Mouse (Mus musculus): ENCODE data around the gene Mrps2.
"Not testable (repeated sequence)": the region's sequence is repeated elsewhere in the genome, so short reads cannot be mapped to it uniquely, and the experiment has no call there.

Gene Mrps2

DNA sequence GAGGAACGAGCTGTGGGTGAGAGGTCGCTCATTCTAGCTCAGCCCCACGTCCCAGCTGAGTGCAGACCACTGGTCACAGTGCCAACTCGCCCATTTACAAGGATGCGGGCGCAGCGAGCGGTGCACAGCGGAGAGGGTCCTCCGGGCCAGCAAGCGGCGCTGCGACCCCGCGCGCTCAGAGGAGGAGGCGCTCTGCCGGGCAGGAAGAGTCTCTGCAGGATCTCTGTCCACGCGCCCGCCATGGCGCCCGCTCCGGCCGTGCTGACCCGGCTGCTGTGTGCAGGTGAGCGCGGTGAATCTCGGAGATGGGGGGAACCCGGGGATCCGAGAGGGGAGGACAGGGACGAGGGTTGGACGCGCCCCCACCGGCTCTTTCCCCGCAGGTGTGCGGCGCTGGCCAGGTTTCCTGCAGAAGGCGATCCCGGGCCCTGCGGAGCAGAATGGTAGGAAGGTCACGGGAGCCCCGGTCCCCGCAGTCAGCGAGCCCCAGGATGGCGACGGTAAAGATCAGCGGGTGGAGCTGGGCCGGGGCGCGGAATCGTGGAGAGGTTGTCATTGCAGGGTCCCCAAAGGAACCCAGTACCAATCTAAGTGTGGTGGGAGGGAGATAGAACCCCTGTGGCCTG, at the start of gene Mrps2:
Gene Mrps2 (plus strand): TSS at position 207 of the 626 bp plus-strand sequence.
- DNase-seq (ENCODE audit: low read depth): peak; percentile 93

DNA sequence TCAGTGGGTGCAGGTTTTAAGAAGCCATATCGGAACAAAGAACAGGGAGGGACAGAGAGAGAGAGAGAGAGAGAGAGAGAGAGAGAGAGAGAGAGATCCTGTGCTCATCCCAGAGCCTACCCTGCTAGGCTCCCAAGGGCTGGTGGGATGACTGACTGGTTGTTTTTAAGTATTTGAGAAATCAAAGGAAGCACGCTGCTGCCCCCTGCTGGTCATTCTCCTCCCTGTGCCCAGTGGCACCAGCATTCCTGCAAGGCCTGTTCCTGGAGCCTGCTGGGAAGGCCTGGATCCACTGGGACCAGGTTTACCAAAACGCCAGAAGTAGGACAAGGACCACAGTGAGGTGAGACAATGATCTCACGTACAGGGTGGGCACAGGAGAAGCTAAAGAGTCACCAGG, 48.0 kb upstream of the Mrps2 start:
- DNase-seq (ENCODE audit: low read depth): peak; percentile 95

DNA sequence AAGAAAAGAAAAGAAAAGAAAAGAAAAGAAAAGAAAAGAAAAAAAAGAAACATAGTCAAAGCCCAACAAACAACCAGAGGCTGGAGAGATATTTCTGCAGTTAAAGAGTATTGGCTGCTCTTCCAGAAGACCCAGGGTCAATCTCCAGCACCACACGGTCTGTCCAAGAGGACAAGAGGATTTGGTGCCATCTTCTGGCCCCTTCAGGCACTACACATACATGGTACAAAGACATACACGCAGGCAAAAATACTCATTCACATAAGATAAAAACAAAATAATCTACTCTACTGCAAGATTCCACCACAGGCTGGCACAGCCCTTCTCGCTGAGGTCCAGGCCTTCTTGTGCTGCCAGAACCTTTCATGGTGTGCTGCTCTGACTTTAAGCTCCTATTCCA, 44.7 kb upstream of the Mrps2 start:
- DNase-seq (ENCODE audit: low read depth): peak; percentile 73

DNA sequence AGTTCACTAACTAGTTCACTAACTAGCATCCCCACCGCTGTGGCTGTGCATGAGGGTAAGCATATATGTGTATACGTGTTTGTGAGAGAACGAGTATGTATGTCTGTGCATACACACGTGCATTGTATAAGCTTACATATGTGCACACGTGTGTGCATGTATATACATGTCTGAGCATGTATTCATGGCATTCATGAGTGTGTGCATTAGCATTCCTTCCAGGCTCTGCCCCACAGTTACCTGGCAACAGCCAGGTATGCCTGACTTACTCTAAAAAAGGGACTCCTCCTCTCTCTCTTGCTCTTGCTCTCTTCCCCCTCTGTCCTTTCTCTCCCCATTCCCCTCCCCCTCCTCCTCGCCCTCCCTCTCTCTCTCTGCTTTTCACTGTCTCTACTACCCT, 40.6 kb upstream of the Mrps2 start:
- DNase-seq (ENCODE audit: low read depth): no peak

DNA sequence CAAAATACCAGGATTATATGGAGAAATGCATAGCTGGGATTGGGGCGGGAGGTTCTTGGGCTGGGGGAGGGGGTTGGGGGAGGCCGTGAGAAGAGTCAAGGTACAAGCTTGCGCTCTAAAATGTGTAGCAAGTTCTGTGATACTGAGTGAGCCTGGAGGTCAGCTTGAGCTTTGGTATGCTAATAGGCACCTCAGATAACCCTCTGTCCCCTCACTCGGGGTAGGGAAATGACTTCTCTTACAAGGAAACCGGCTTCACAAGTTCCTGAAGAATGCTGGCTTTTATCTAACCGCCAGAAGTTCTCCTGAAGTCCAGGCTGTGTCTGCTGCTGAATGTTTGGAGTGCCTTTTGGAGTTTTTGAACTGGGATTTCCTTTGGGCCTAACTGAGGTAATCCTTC, 37.0 kb upstream of the Mrps2 start:
- DNase-seq (ENCODE audit: low read depth): no peak

DNA sequence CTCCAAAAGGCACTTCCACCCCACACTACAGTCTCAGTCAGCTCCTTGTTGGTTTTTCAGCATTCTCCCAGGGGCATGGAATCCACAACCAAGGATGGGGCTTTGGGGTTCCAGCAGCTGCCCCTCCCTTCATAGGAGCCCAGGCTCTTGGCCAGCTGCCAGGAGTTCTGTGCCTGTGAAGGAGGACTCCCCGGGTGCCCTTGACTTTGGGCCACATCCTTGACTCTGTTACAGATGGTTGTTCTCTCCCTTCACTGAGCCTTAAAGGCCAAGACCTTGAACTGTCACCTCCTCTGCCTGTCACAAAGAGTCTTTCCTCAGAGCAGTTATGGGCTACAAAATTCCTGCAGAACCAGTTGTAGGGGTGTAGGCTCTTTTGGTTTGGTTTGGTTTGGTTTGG, 35.1 kb upstream of the Mrps2 start:
- DNase-seq (ENCODE audit: low read depth): no peak

DNA sequence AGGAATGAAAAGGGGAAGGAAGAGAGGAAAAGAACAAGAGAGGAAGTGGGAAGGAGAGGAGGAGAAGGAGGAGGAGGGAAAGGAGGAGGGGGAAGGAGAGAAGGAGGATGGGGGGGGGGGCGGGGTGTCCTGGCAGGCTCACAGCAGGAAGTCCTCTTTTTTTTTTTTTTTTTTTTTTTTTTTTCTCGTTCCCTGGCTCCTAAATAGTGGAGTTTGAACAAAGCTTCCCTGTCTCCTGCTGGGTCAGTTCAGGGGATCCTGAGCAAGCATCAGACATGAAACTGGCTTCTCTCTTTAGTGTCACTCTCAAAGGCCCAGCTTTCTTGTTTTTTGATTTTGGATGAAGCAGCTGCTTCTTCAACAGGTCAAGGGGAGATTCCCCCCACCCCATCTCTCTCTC, 34.4 kb upstream of the Mrps2 start:
- DNase-seq (ENCODE audit: low read depth): no peak

DNA sequence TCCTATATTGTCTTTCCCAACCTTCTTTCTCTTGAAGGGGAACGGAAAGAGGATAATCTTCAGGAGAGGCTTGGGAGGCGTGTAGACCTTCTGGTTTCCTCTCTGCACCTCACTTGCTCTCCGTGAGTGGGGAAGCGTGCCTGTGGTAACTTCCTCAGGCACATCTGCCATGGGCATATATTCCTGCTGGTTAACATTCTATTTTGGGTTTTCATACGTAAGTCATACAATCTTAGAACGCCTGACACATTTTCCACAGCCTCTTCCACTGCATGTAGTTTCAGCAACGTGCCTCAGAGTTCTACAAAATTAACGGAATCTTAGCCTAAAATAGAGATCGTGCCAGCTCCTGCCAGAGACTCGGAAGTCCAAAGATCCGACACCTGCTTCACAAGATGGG, 32.5 kb upstream of the Mrps2 start:
- no peak for DNase-seq (ENCODE audit: low read depth)

DNA sequence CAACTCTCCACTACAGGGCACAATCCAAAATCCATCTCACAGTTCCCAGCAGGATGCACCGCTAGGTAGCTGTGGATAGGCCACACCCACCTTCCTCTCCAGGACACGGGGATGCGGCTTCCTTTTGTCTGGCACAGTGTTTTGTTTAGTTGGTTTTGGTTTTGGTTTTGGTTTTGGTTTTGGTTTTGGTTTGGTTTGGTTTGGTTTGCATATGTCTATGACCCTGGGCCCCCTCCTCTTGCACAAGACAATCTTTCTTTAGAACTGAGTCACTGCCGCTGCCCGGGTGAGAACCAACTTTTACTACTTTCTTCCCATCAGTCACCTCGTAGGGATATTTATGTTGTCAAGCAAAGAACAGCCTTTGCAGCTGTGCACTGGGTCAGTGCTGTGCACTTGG, 27.0 kb upstream of the Mrps2 start:
- peak; percentile 20 for DNase-seq (ENCODE audit: low read depth)

DNA sequence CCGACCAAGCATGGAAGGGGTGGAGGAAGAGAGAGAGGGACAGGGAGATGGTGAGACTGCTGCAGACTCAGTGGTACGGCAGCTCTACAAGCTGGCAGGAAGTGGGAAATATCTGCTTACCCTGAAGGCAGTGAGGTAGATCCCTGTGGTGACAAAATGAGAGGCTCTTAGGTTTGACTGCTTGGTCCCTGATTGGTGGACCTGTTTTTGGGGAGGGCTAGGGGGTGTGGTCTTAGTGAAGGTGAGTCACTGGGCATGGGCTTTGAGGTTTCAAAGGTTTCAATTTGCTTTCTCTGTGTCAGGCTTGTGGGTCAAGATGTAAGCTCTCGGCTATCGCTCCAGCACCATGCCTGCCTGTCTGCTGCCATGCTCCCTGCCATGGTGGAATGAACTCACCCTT, 22.8 kb upstream of the Mrps2 start:
- no peak for DNase-seq (ENCODE audit: low read depth)

DNA sequence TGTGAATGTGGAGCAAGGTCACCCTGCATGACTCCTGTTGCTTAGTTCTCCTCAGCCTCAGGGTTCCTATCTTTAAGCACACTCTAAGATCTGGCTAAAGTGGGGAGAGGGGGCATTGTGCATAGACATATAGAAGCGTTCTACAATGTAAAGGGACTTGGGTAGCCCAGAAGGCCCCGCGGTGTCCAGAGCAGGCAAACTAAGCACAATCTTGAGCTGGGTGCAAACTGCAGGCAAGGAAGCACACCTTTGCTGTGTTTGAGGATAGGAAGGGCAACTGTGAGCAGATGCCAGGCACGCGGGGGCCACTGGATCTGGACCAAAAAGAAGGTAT, 21.7 kb upstream of the Mrps2 start:
- DNase-seq (ENCODE audit: low read depth): no peak

DNA sequence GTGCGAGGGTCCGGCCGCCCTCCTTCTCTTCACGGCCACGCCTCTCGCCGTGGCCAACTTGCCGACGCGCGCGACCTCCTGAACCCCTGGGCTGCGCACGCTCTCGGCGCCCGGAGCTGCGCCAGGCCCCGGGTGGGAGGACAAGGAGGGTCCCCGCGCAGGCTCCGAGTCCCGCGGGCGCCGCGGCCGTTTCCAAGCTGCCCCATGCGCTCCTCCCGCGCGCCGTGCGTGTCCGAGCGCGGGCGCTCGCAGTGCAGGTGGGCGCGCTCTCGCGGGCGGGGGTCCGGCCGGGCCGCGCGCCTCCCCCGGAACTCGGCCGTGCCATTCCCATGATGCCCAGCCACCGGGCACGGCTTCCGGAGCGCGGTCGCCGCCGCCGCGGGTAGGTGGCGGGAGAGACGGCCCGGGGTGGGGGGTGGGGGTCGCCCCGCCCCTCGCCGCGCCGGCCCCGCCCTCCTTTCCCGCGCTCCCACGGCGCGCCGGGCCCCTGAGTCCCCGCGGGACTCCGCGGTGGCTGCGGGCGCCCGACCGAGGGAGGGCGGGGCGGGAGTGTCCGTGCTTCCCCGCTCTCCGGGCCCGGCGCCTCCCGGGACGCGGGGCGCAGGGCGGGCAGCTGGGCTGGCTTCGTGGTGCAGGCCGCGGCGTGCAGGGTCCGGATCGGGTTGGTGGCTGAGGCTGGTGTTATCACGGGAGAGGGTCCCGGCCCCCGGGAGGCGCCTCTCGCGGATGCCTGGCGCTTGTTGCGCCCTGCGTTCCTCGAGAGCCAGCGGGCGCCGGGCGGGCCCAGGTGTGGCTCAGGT, 21.2 kb upstream of the Mrps2 start, which contains the start of gene Ppp1r26:
Gene Ppp1r26 (plus strand): TSS at position 286 of the 800 bp plus-strand sequence.
- no peak for DNase-seq (ENCODE audit: low read depth)

DNA sequence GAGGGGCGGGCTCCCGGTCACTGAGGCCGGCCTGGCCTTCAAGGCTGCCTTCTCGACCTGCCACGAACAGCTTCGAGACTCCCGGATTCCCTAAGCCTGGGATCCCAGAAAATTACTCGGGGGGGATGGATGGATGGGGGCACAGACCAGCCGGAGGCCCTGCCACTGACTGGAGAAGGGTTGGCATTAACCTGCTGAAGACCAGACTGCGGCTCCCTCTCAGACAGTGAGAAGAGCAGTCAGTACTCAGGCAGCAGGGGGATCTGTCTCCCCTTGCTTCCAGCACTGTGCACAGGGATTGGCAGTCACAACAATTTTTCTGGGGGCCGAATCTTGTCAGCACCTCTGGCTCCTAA, 20.6 kb upstream of the Mrps2 start:
- DNase-seq (ENCODE audit: low read depth): no peak

DNA sequence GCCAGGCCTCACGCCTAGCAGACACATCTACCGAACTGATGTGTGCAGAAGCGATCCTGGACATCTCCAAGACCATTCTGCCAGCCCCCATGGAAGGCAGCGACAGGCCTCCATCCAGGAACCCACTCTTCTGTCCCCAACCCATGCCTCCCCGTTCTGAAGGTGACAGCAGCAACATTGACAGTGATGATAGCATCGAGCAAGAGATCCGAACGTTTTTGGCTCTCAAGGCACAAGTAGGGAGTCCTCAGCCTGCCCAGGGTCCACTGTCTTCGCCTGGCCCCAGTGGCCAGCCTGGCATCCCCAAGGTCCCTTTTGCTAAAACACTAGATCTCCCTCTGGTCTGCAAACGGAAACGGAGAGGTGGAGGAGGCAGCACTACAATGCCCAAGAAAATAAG, 16.2 kb upstream of the Mrps2 start:
- no peak for DNase-seq (ENCODE audit: low read depth)

DNA sequence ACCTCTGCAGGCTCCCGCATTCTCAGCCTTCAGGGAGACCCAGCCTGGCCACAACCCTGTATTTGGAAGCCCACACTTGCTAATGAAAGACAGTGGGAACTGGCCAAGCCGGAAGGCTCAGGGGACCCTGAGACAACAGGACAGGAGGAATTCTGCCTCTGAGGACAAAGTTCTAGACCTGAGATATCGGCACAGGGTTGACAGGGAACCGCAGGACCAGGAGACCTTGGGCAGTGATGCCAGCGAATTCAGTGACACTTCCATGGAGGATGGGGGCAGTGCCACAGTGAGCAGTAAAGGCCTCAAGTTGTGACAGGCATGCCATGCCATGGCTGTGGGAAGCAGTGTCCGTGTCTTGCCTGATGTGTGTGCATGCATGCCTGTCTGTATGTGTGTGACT, 14.3 kb upstream of the Mrps2 start:
- no peak for DNase-seq (ENCODE audit: low read depth)

DNA sequence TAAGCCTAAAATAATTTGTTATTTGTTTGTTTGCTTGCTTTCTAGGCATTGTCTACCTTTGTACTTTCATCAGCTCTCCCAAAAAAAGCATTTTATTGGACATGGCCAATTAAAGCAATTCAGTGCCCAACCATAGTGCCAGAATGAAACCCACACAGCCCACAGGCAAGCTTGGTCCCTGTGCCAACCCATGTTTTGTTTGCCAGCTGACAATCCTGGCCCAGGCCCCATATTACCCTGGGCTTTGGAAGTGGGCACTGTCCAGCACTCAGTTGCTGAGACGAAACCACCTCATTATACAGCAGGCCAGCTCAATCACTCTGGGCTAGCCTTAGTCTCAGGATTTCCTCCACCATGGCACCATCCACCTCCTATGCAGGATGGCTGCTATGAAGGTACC, 11.2 kb upstream of the Mrps2 start:
- DNase-seq (ENCODE audit: low read depth): no peak

DNA sequence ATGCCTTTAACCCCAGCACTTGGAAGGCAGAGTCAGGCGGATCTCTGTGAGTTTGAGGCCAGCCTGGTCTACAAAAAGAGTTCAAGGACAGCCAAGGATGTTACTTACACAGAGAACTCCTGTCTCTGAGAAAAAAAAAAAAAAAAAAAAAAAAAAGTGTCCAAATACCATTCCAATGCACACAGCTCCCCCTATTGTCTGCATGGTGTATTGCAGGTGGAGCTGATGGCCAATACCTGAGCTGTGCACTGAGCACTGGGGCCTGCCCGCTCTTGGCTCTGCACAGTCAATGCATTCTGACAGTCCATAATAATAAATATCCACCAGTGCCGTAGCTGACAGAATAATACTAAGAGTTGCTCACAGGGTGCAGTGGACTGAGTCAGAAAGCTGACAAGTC, 3.9 kb upstream of the Mrps2 start:
- peak; percentile 76 for DNase-seq (ENCODE audit: low read depth)

DNA sequence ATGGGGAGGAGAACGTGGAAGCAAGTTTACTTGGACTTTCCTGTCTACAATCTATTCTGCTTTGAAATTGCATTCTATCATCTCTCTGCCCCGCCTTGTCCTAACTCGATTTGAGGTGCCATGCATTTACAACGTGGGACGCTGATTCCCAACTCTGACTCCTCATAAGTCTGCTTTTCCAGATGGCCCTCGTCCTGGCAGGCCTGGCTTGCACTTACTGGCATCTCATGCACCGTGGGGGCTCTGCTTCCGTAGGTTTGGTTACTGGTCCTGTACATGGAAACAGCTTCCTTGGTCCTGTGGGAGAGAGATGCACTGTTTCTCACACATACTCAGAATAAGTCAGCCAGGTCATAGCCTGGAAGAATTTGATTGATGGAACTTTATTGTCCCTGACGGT, 2.9 kb upstream of the Mrps2 start:
- DNase-seq (ENCODE audit: low read depth): no peak

DNA sequence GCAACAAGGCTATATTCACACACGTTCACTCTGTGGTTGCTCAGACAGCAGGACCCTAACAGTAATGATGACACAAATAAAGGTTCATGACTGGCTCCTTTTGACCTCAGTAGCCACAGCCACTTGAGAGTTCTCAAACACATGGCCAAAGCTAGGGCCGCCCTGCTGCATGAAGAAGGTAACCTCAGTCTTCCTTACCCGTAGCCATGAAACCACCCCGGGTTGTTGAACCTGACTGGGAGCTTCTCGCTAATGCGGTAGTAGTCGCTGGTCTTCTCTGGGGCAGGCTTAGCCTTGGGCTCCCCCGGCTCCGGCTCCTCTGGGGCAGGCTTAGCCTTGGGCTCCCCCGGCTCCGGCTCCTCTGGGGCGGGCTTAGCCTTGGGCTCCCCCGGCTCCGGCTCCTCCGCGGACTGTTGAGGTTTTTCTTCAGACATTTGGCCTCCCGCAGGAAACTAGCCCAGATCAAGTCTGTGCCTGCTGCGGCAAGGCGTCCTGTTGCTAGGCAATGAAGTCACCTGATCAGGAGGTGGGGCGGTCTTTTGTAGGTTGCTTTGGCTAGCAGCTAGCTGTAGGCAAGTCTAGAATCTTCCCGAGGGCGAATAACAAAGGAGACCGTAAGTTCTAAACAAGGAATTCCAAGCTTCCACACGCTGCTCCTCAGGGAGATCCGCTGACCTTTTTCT, 1.9 kb upstream of the Mrps2 start, which contains the start of gene 1700007K13Rik:
Gene 1700007K13Rik (minus strand): TSS at position 497 of the 683 bp plus-strand sequence.
- peak; percentile 63 for DNase-seq (ENCODE audit: low read depth)

DNA sequence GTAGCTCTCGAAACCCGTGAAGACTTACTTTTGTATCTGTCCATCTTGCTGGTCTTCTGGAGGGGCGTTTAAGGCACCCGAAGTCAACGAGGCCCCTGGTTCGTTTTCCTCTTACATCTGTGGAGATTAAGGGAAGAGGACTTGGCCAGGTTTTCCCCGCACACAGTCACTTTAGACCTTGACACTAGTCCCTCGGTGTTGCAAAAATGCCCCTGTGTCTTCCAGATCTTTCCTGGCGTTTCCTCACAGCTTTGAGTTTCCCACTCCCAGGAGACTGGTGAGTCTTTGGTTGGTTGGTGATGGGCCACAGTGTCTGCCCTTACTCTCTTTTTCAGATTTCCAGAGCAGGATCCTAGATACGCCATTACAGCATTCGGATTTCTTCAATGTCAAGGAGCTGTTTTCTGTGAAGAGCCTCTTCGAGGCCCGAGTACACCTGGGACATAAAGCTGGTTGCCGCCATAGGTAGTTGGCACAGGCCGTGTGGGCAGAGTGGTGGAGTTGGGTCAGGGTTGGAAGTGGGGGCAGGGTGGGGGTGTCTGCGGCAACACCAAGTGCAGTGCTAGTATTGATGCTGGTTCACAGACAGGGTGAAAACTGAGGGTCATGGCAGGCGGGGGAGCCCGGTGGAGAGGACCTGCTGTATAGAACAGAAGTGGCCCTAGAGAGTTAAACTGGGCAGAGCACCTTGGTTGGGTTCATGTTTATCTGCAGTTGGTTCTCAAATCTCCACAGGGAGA, 790 bp downstream of the Mrps2 start:
- peak; percentile 12 for DNase-seq (ENCODE audit: low read depth)

DNA sequence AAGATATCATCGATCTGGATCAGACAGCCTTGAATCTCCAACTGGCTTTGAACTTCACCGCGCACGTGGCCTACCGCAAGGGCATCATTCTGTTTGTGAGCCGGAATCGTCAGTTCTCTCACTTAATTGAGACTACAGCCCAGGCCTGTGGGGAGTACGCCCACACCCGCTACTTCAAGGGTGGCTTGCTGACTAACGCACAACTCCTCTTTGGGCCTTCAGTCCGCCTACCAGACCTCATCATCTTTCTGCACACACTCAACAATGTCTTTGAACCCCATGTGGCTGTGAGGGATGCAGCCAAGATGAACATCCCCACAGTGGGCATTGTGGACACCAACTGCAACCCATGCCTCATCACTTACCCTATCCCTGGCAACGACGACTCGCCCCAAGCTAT, 1.6 kb downstream of the Mrps2 start:
- DNase-seq (ENCODE audit: low read depth): no peak

DNA sequence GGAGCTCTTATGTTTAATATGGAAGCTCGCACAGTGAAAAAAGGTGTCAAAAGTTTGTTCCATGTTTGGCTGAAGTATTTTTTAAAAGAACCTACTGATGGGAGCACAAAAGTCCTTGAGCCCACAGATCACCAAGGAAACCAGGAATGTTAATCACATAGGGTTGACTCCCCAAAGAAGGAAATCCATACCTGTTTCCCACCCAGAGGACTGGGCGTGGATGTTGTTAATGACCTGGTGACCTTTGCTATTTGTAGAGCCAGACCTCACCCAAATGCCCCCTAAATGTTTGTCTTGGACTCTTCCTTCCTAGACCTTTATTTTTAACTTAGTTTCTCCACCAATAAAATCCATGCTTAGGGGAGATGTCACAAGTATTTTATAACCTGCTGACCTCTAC, 2.7 kb downstream of the Mrps2 start:
- no peak for DNase-seq (ENCODE audit: low read depth)

DNA sequence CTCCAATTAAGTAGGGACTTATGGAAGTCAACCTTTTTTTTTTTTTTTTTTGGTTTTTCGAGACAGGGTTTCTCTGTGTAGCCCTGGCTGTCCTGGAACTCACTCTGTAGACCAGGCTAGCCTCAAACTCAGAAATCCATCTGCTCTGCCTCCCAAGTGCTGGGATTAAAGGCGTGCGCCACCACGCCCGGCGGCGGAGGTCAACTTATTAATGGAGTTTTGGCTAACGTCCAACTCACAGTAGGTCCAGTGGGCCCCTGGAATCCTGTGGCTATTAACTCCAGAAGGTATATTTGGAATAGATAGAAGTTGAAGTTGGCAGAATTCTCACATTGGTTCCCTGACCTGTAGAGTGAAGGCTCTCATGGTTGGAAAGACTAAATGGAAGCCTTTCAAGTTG, 4.1 kb downstream of the Mrps2 start:
- not testable (repeated sequence) for DNase-seq (ENCODE audit: low read depth)

Data from NIH3T3 (cell line).